Mouse (Mus musculus): ENCODE measurements around the gene Tcp11x2. TPM values are rescaled to one million over a fixed set of nuclear protein-coding genes. Genes with fewer than 3 reads are reported as not detected.

The Tcp11x2 gene
- polyA plus RNA-seq (2014; fragmentation: Nextera tagmentation; extraction: Ambion mirVana) = not detected in 2 replicates

DNA sequence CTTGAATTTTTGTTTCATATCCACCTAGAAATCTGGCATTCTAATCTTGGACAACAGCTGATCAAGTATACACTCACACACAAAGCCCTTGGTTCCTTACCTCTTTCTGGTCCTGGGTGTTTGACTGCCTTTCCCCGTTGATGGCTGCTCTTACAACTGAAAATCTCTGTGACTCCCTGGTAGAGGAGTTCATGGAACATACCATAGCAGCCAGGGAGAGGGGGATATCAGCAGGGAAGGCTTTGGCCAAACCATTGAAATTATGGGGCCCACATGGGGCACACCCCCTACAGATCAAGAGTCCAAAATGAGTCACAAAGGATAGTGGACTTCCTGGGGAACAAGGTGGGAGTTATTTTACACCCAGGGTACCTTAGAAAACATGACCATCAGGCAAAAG lies at the start of gene Tcp11x2:
Tcp11x2 (minus strand) TSS at position 158 of the 400 bp plus-strand sequence.
- Histone ChIP-seq H3K4me3 (ENCODE audit: low read depth, low read length) (no peak within 1 kb of the TSS), H3K9ac (ENCODE audit: low read depth, low read length) (no peak within 1 kb of the TSS), H3K4me1 (ENCODE audit: control insufficient read depth, insufficient read depth, low read length) (no peaks in the 10 kb centered on the region), H3K36me3 (ENCODE audit: control insufficient read depth, insufficient read depth, low read length) (no peaks in the 10 kb centered on the region), H3K27ac (ENCODE audit: low read depth, low read length) (no peak within 1 kb of the TSS), H3K9me3 (replicated peaks; ENCODE audit: control insufficient read depth, low read length) (no peaks in the 10 kb centered on the region), H3K4me2 (no peak within 1 kb of the TSS), H3K27me3 (ENCODE audit: control insufficient read depth, insufficient read depth, low read length) (no peaks in the 10 kb centered on the region)
- 59% methylated on average over 1 of the region's 1 CpGs for WGBS (ENCODE audit: insufficient replicate concordance)
- ATAC-seq (replicated peaks; ENCODE audit: insufficient number of reproducible peaks, low FRiP score, low TSS enrichment) = no peak

DNA sequence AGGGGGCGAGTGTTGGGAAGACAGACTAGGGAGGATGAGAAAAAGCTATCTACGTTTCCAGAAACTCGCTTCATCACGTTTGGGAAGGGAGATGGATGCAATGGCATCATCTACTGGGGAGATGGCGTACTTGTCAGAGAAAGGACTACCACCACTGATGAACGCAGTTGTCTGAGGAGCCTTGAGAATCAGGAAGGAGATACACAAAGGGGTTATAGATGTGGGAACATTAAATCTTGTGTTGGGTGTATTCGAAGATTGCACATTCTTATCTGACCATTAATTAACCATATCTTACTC lies 49.4 kb upstream of the Tcp11x2 start:
- ATAC-seq (replicated peaks; ENCODE audit: insufficient number of reproducible peaks, low FRiP score, low TSS enrichment) = no peak
- peaks cover 3% of the 10 kb centered on the region; the same call in 1 of the 2 replicates for H3K4me1 ChIP-seq (ENCODE audit: control insufficient read depth, insufficient read depth, low read length)
- peak overlapping the region; percentile 74 for H3K9ac ChIP-seq (ENCODE audit: low read depth, low read length)
- peak overlapping the region; percentile 62 for H3K4me2 ChIP-seq
- H3K27me3 ChIP-seq (ENCODE audit: control insufficient read depth, insufficient read depth, low read length) = no peaks in the 10 kb centered on the region
- 0 out of 2 replicates have a peak overlapping the region, but pooled peaks have one; percentile 46 for H3K27ac ChIP-seq (ENCODE audit: low read depth, low read length)
- 16% methylated on average over 7 of the region's 7 CpGs for WGBS (ENCODE audit: insufficient replicate concordance)
- H3K4me3 ChIP-seq (ENCODE audit: low read depth, low read length) = peak overlapping the region; percentile 56
- H3K36me3 ChIP-seq (ENCODE audit: control insufficient read depth, insufficient read depth, low read length) = no peaks in the 10 kb centered on the region
- H3K9me3 ChIP-seq (replicated peaks; ENCODE audit: control insufficient read depth, low read length) = no peaks in the 10 kb centered on the region

DNA sequence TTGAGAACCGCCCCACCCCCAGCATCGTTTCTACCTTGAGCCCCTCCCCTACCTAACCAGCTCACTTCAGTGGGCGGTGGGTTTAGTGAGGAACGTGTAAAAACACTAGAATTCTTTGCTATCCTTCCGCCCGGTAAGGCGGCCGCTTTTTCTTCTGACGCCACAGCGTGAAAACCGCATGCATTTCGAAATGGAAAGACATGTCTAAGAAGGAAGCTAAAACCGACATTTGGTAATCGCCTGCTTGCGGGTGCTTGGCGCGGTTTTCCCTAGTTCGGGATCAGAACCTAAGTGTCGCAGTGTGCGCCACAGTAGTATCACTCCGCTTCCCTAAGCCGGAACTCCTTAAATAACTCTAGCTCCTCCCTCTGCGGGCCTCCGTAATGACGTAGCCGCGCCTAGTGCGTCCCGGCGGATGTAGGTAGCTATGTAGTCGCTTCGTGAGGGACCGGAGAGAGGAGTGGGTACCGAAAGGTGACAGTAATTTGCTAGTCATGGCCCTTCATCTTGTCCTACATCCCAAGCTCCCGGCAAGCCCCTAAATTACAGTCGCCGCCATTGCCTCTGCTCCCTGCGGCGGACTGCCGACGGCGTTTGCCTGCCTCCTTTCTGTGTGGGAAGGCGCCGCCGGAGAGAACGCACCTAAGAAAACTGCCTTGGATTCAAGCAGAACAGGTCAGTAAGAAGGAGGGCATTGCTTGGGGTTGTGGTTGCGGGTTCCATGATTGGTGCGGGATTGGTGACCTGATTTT lies 48.9 kb upstream of the Tcp11x2 start, which contains the start of the genes Armcx5 and Gprasp1:
Armcx5 (plus strand) TSS at position 430 of the 752 bp plus-strand sequence.
Gprasp1 (plus strand) TSS at position 430 of the 752 bp plus-strand sequence.
- 19% methylated on average over 48 of the region's 48 CpGs for WGBS (ENCODE audit: insufficient replicate concordance)
- no peaks in the 10 kb centered on the region for H3K9me3 ChIP-seq (replicated peaks; ENCODE audit: control insufficient read depth, low read length)
- peaks cover 3% of the 10 kb centered on the region; the same call in 1 of the 2 replicates for H3K4me1 ChIP-seq (ENCODE audit: control insufficient read depth, insufficient read depth, low read length)
- H3K27me3 ChIP-seq (ENCODE audit: control insufficient read depth, insufficient read depth, low read length) = no peaks in the 10 kb centered on the region
- peak within 1 kb of the TSS; percentile 74 for H3K9ac ChIP-seq (ENCODE audit: low read depth, low read length)
- peak within 1 kb of the TSS; percentile 46; the same call in 1 of the 2 replicates for H3K27ac ChIP-seq (ENCODE audit: low read depth, low read length)
- H3K4me3 ChIP-seq (ENCODE audit: low read depth, low read length) = peak within 1 kb of the TSS; percentile 56
- H3K4me2 ChIP-seq = peak within 1 kb of the TSS; percentile 62
- peak; percentile 83; the same call in 1 of the 2 replicates for ATAC-seq (replicated peaks; ENCODE audit: insufficient number of reproducible peaks, low FRiP score, low TSS enrichment)
- no peaks in the 10 kb centered on the region for H3K36me3 ChIP-seq (ENCODE audit: control insufficient read depth, insufficient read depth, low read length)

DNA sequence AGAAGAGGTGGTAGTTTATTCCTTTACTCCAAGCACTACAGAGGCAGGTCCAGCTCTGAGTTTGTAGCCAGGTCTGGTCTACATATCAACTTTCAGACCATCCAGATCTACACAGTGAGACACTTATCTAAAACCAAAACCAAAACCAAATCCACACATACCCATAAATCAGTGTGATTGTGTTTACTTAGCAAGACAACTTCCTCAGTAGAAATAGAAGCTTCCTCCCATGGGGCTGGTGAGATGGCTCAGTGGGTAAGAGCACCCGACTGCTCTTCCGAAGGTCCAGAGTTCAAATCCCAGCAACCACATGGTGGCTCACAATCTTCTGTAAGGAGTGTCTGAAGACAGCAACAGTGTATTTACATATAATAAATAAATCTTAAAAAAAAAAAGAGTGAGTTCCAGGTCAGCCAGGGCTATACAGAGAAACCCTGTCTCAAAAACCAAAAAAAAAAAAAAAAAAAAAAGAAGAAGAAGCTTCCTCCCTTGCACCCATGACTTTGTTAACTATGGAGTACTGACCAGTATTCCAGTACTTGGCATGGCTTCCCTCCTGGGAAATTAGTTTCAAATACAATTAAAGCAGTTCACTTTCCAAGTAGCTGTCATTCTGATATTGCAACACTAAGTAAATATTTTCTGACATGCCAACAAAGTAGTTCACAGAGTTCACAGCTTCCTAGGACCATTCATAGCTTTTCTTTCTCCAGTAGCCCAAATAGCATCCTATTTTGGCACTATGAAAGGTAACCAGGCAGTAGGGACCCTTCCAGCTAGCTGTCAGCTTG lies 45.3 kb upstream of the Tcp11x2 start:
- H3K27ac ChIP-seq (ENCODE audit: low read depth, low read length) = no peak overlapping the region
- no peaks in the 10 kb centered on the region for H3K9me3 ChIP-seq (replicated peaks; ENCODE audit: control insufficient read depth, low read length)
- no peaks in the 10 kb centered on the region for H3K36me3 ChIP-seq (ENCODE audit: control insufficient read depth, insufficient read depth, low read length)
- peaks cover 3% of the 10 kb centered on the region; the same call in 1 of the 2 replicates for H3K4me1 ChIP-seq (ENCODE audit: control insufficient read depth, insufficient read depth, low read length)
- no peak overlapping the region for H3K4me3 ChIP-seq (ENCODE audit: low read depth, low read length)
- H3K9ac ChIP-seq (ENCODE audit: low read depth, low read length) = no peak overlapping the region
- no peaks in the 10 kb centered on the region for H3K27me3 ChIP-seq (ENCODE audit: control insufficient read depth, insufficient read depth, low read length)
- ATAC-seq (replicated peaks; ENCODE audit: insufficient number of reproducible peaks, low FRiP score, low TSS enrichment) = no peak
- 89% methylated on average over 2 of the region's 2 CpGs for WGBS (ENCODE audit: insufficient replicate concordance)
- no peak overlapping the region for H3K4me2 ChIP-seq

DNA sequence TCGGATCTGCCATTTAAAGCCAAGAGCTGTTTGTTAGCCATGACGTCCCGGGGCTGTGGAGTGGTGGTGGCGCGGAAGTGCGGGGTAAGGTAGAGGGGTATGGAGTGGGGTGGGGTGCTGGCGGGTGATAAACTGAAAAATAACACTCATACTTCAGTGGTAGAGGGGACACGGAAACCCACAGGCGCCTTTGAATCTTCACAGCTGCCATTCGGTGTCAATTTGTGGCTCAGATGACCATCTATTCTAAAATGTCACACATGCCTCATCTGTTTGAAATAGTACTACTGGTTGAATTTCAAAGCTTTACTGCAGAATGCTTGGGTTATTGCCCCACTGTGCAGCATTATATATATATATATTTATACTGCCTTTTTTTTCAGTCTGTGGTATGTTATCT lies 31.6 kb upstream of the Tcp11x2 start, which contains the start of gene Tmsb15a:
Tmsb15a (minus strand) TSS at position 101 of the 400 bp plus-strand sequence.
- Histone ChIP-seq H3K4me2 (no peak within 1 kb of the TSS), H3K4me1 (ENCODE audit: control insufficient read depth, insufficient read depth, low read length) (no peaks in the 10 kb centered on the region), H3K27me3 (ENCODE audit: control insufficient read depth, insufficient read depth, low read length) (no peaks in the 10 kb centered on the region), H3K36me3 (ENCODE audit: control insufficient read depth, insufficient read depth, low read length) (no peaks in the 10 kb centered on the region), H3K9ac (ENCODE audit: low read depth, low read length) (no peak within 1 kb of the TSS), H3K27ac (ENCODE audit: low read depth, low read length) (no peak within 1 kb of the TSS), H3K4me3 (ENCODE audit: low read depth, low read length) (no peak within 1 kb of the TSS), H3K9me3 (replicated peaks; ENCODE audit: control insufficient read depth, low read length) (no peaks in the 10 kb centered on the region)
- WGBS (ENCODE audit: insufficient replicate concordance) = 77% methylated on average over 10 of the region's 10 CpGs
- ATAC-seq (replicated peaks; ENCODE audit: insufficient number of reproducible peaks, low FRiP score, low TSS enrichment) = no peak

DNA sequence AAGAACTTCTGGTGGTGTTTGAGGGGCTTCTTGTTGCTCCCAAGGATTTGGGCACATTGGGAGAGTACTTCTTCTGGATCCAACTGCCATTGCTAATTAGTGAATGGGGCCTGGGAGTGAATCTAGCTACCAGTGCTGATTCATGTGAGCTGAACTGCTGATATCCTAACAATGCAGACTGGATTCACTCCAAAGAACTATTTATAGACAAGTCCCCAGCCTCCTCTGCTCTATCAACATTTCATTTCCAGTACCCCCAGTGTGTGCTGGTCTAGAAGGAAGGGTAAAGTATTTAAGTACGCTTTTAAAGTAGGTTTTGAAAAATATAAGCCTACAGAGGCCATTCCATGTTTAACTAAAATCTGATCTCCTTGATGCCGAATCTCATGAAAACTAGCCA lies 19.3 kb upstream of the Tcp11x2 start:
- Histone ChIP-seq H3K9me3 (replicated peaks; ENCODE audit: control insufficient read depth, low read length) (no peaks in the 10 kb centered on the region), H3K4me1 (ENCODE audit: control insufficient read depth, insufficient read depth, low read length) (no peaks in the 10 kb centered on the region), H3K27ac (ENCODE audit: low read depth, low read length) (no peak overlapping the region), H3K36me3 (ENCODE audit: control insufficient read depth, insufficient read depth, low read length) (no peaks in the 10 kb centered on the region), H3K4me2 (no peak overlapping the region), H3K27me3 (ENCODE audit: control insufficient read depth, insufficient read depth, low read length) (no peaks in the 10 kb centered on the region), H3K4me3 (ENCODE audit: low read depth, low read length) (no peak overlapping the region), H3K9ac (ENCODE audit: low read depth, low read length) (no peak overlapping the region)
- WGBS (ENCODE audit: insufficient replicate concordance) = 62% methylated on average over 2 of the region's 2 CpGs
- no peak for ATAC-seq (replicated peaks; ENCODE audit: insufficient number of reproducible peaks, low FRiP score, low TSS enrichment)

DNA sequence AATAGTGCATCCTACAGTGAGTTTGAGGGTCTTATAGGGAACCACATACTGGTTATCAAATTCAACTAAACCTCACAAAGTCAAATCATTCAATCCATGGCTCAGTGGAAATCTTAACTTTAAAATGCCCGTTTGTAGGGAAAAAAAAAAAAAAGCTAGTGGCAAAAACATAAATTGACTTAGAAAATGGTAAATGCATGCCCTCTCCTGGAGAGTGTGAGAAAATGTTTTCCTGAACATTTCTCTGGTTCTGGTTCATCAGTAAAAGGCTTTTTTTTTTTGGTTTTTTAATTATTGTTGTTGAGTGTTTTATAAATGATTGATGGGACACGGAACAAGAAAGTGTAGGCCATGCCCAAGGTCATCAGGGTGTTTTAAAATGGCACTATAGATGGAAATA lies 10.8 kb upstream of the Tcp11x2 start:
- Histone ChIP-seq H3K27ac (ENCODE audit: low read depth, low read length) (no peak overlapping the region), H3K36me3 (ENCODE audit: control insufficient read depth, insufficient read depth, low read length) (no peaks in the 10 kb centered on the region), H3K4me1 (ENCODE audit: control insufficient read depth, insufficient read depth, low read length) (no peaks in the 10 kb centered on the region), H3K9me3 (replicated peaks; ENCODE audit: control insufficient read depth, low read length) (no peaks in the 10 kb centered on the region), H3K27me3 (ENCODE audit: control insufficient read depth, insufficient read depth, low read length) (no peaks in the 10 kb centered on the region), H3K9ac (ENCODE audit: low read depth, low read length) (no peak overlapping the region), H3K4me3 (ENCODE audit: low read depth, low read length) (no peak overlapping the region), H3K4me2 (no peak overlapping the region)
- ATAC-seq (replicated peaks; ENCODE audit: insufficient number of reproducible peaks, low FRiP score, low TSS enrichment) = no peak
- WGBS (ENCODE audit: insufficient replicate concordance) = 41% methylated on average over 2 of the region's 2 CpGs

DNA sequence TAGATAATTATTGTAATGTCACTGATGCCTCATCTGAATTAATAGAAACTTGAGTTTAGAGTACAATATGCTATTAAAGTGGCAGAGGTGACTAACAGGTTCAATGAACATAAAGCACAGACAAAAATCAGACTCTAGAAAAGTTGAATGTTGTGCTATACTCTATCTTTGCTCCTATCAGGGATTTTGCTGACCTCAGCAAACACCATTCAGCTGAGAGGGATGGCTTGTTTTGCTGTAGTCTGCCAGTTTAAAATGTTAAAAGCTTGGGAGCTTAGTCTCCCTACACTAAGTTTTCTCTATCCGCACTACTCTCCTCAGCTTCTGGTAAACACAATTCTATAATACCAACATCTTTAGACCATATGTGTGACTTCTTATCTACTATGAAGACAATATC lies 9.5 kb upstream of the Tcp11x2 start:
- Histone ChIP-seq H3K9ac (ENCODE audit: low read depth, low read length) (no peak overlapping the region), H3K4me2 (no peak overlapping the region), H3K36me3 (ENCODE audit: control insufficient read depth, insufficient read depth, low read length) (no peaks in the 10 kb centered on the region), H3K27me3 (ENCODE audit: control insufficient read depth, insufficient read depth, low read length) (no peaks in the 10 kb centered on the region), H3K4me3 (ENCODE audit: low read depth, low read length) (no peak overlapping the region), H3K9me3 (replicated peaks; ENCODE audit: control insufficient read depth, low read length) (no peaks in the 10 kb centered on the region), H3K27ac (ENCODE audit: low read depth, low read length) (no peak overlapping the region), H3K4me1 (ENCODE audit: control insufficient read depth, insufficient read depth, low read length) (no peaks in the 10 kb centered on the region)
- ATAC-seq (replicated peaks; ENCODE audit: insufficient number of reproducible peaks, low FRiP score, low TSS enrichment) = no peak
- 85% methylated on average over 1 of the region's 1 CpGs for WGBS (ENCODE audit: insufficient replicate concordance)

Data from heart, embryonic 11.5 days (tissue).